Mouse (Mus musculus): ENCODE measurements around the gene Otud3. TPM values are rescaled to one million over a fixed set of nuclear protein-coding genes. Genes with fewer than 3 reads are reported as not detected.
A peak's percentile ranks its signal among the peaks of the same experiment; 100 is the strongest.

Otud3 gene
- polyA plus RNA-seq, 2 experiments: 0.94 to 1.5 TPM

DNA sequence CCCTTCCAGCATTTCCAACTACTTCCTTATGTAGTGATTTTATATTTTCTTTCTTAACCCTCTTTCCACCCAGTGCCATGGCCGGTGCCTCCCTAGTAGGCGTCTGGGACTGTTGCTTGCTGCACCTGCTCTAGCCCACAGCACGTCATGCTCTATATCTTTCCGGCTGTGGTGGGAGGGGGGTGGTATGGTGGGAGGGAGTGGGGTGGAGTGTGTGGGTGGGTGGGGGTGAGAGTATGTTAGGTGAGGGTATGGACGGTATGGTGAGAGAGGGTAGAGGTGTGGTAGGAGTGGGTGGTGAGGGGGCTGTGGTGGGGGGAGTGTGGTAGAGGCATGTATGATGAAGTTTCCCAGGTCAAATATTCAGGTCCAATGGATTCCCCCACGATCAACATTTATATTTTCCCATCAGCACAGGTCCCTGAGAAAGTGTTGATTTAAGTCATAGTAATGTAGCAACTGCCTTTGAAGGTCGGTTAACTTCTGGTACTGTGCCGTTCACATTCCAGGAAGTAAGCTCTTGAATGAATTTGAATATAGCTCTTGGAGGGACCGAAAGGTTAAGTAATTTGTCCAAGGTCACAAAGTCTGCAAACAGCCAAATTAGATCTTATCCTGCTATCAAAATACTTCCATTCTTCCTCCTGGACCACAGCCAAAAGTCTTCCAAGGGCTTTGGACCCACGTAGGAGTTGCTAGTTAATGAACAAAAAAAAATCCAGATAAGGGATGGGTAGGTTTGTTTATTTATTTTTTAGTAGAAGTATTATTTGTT, 24.9 kb upstream of the Otud3 start:
- no peaks in the 10 kb centered on the region for H3K9me3 ChIP-seq (ENCODE audit: control insufficient read depth, low read length)
- TF ChIP-seq EP300 (IDR thresholded peaks at IDR 0.05; ENCODE audit: low read depth) (no peak), CTCF (IDR thresholded peaks at IDR 0.05; ENCODE audit: low read depth) (no peak)
- no peak overlapping the region for H3K9ac ChIP-seq (replicated peaks)
- no peak overlapping the region for H3K27ac ChIP-seq
- H3K4me2 ChIP-seq (ENCODE audit: low read depth): no peak overlapping the region
- H3K4me1 ChIP-seq (replicated peaks; ENCODE audit: control insufficient read depth in 2 of 2, insufficient read depth in 2 of 2, low read length in 1 of 2): 0 out of 4 replicates have a peak, but pooled peaks cover 0 to 3% of the 10 kb centered on the region in 2 experiments
- DNase-seq (ENCODE audit: low read depth in 3 of 3, low spot score in 3 of 3): no peak
- WGBS (ENCODE audit: insufficient replicate concordance): 44% methylated on average over 10 of the region's 10 CpGs
- H3K27me3 ChIP-seq (ENCODE audit: control insufficient read depth, insufficient read depth, low read length): no peaks in the 10 kb centered on the region
- no peak for ATAC-seq (ENCODE audit: insufficient read depth)
- no peak overlapping the region for H3K4me3 ChIP-seq (ENCODE audit: insufficient read depth in 1 of 2, low read depth in 2 of 2, low read length in 2 of 2)
- H3K36me3 ChIP-seq (replicated peaks; ENCODE audit: control insufficient read depth, insufficient read depth, low read depth): no peaks in the 10 kb centered on the region

DNA sequence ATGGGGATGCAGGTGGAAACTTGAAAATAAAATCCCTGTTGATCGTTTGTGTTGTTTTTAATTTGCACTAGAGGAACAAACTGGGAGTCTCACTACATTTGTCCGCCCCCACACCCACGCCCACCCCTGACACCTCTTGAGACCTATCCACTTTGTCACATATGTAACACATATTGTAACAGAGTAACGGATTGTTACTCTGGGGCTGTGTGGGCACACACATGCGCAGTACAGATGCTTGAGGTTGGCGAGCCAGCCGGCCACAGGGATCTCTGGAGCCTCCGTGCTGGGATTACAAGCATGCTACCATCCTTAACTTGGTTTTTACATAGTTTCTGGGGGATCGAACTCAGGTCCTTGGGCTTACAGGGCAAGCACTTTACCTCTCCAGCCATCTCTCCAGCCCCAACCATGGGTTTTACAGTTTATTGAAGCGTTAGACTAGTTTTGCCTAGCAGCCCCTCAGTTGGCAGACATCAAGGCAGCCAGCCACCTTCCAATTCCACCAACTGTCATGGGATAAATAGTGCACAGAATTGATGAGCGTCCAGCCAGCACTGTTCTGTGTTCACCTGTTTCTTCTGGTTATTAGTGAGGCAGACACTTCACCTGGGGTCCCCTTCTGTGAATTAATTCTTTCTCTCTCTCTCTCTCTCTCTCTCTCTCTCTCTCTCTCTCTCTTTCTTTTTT, 20.9 kb upstream of the Otud3 start:
- 67% methylated on average over 11 of the region's 11 CpGs for WGBS (ENCODE audit: insufficient replicate concordance)

DNA sequence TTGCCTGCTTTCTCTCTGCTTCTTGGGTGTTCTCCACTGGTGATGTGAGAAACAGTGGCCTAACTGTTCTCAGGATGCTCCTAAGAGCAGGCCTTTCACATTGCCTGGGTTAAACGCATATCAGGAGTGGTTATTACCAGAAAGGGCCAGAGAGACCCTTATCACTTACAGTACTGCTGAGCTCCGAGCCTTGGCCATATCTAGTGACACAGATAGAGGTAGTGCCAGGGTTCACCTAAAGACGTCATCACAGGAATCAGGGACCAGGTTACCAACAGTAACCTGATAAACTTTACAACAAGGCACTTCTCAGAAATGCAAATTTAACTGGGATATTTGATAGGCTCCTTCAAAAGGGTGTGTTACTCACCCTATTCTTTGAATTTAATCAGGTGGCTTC, 20.1 kb upstream of the Otud3 start:
- 22% methylated on average over 3 of the region's 3 CpGs for WGBS (ENCODE audit: insufficient replicate concordance)
- H3K36me3 ChIP-seq (replicated peaks; ENCODE audit: control insufficient read depth, insufficient read depth, low read depth): no peaks in the 10 kb centered on the region
- no peaks in the 10 kb centered on the region for H3K27me3 ChIP-seq (ENCODE audit: control insufficient read depth, insufficient read depth, low read length)
- ATAC-seq (ENCODE audit: insufficient read depth) (0 out of 2 replicates have a peak, but pooled peaks have one; percentile 31), DNase-seq (ENCODE audit: low read depth in 3 of 3, low spot score in 3 of 3) (no peak)
- H3K4me3 ChIP-seq (ENCODE audit: insufficient read depth in 1 of 2, low read depth in 2 of 2, low read length in 2 of 2): no peak overlapping the region
- H3K4me1 ChIP-seq (replicated peaks; ENCODE audit: control insufficient read depth in 2 of 2, insufficient read depth in 2 of 2, low read length in 1 of 2): no peaks in the 10 kb centered on the region
- no peak overlapping the region for H3K27ac ChIP-seq
- H3K4me2 ChIP-seq (ENCODE audit: low read depth): no peak overlapping the region
- no peak for TF ChIP-seq CTCF (IDR thresholded peaks at IDR 0.05; ENCODE audit: low read depth)
- no peak for TF ChIP-seq EP300 (IDR thresholded peaks at IDR 0.05; ENCODE audit: low read depth)
- no peak overlapping the region for H3K9ac ChIP-seq (replicated peaks)
- no peaks in the 10 kb centered on the region for H3K9me3 ChIP-seq (ENCODE audit: control insufficient read depth, low read length)

More for the DNA sequence above, 20.9 kb upstream of the Otud3 start:
- H3K36me3 ChIP-seq (replicated peaks; ENCODE audit: control insufficient read depth, insufficient read depth, low read depth): no peaks in the 10 kb centered on the region
- ATAC-seq (ENCODE audit: insufficient read depth): no peak
- no peak overlapping the region for H3K9ac ChIP-seq (replicated peaks)
- TF ChIP-seq EP300 (IDR thresholded peaks at IDR 0.05; ENCODE audit: low read depth): no peak
- no peaks in the 10 kb centered on the region for H3K9me3 ChIP-seq (ENCODE audit: control insufficient read depth, low read length)
- no peak for DNase-seq (ENCODE audit: low read depth in 3 of 3, low spot score in 3 of 3)
- no peaks in the 10 kb centered on the region for H3K4me1 ChIP-seq (replicated peaks; ENCODE audit: control insufficient read depth in 2 of 2, insufficient read depth in 2 of 2, low read length in 1 of 2)
- H3K4me2 ChIP-seq (ENCODE audit: low read depth): no peak overlapping the region
- H3K27ac ChIP-seq: no peak overlapping the region
- H3K27me3 ChIP-seq (ENCODE audit: control insufficient read depth, insufficient read depth, low read length): no peaks in the 10 kb centered on the region
- H3K4me3 ChIP-seq (ENCODE audit: insufficient read depth in 1 of 2, low read depth in 2 of 2, low read length in 2 of 2): no peak overlapping the region

DNA sequence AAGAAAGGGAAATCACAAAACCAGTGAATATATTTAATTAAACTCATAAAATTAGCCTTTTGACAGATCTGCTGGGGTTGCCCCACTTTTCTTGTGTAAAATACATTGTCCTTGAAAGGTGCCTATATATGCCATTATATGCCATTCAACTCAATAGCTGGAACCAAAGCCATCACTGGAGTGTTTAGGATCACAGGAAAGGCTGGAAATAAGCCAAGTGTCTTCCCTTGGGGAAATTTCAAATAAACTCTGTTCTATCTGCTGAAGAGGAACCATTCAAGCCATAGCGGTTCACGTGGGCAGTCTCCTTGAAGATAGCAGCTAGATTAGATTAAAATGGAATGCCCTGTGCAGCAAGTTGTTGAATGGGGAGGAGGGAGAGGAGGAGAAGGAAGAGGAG, 11.8 kb upstream of the Otud3 start:
- DNase-seq (ENCODE audit: low read depth in 3 of 3, low spot score in 3 of 3): no peak
- Histone ChIP-seq H3K27ac (no peak overlapping the region), H3K4me1 (replicated peaks; ENCODE audit: control insufficient read depth in 2 of 2, insufficient read depth in 2 of 2, low read length in 1 of 2) (no peaks in the 10 kb centered on the region), H3K9ac (replicated peaks) (no peak overlapping the region), H3K27me3 (ENCODE audit: control insufficient read depth, insufficient read depth, low read length) (no peaks in the 10 kb centered on the region), H3K4me3 (ENCODE audit: insufficient read depth in 1 of 2, low read depth in 2 of 2, low read length in 2 of 2) (no peak overlapping the region), H3K9me3 (ENCODE audit: control insufficient read depth, low read length) (no peaks in the 10 kb centered on the region), H3K4me2 (ENCODE audit: low read depth) (no peak overlapping the region), H3K36me3 (replicated peaks; ENCODE audit: control insufficient read depth, insufficient read depth, low read depth) (no peaks in the 10 kb centered on the region)
- ATAC-seq (ENCODE audit: insufficient read depth): no peak
- WGBS (ENCODE audit: insufficient replicate concordance): 43% methylated on average over 2 of the region's 2 CpGs
- TF ChIP-seq CTCF (IDR thresholded peaks at IDR 0.05; ENCODE audit: low read depth): no peak
- TF ChIP-seq EP300 (IDR thresholded peaks at IDR 0.05; ENCODE audit: low read depth): no peak

DNA sequence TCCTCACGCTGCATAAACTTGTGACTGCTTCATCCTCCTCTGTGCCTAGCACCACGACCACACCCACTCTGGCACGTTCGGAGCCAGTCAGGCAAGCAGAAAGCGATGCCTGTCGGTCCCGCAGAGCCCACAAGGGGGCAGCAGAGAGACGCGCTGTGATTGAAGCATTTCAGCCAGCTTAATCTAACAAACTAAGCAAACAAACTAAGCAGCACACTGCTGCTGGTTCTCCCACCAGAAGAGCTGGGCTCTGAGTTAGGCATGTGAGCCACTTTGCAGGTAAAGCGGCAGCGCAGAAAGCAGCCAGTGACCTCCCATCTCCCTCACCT, 8.3 kb upstream of the Otud3 start:
- ATAC-seq (ENCODE audit: insufficient read depth): peak; percentile 51; the same call in 1 of the 2 replicates
- no peak overlapping the region for H3K4me2 ChIP-seq (ENCODE audit: low read depth)
- 2% methylated on average over 11 of the region's 11 CpGs for WGBS (ENCODE audit: insufficient replicate concordance)

More for the DNA sequence above, 8.3 kb upstream of the Otud3 start:
- TF ChIP-seq CTCF (IDR thresholded peaks at IDR 0.05; ENCODE audit: low read depth) (peak; percentile 99), EP300 (IDR thresholded peaks at IDR 0.05; ENCODE audit: low read depth) (no peak)
- no peak overlapping the region for H3K4me3 ChIP-seq (ENCODE audit: insufficient read depth in 1 of 2, low read depth in 2 of 2, low read length in 2 of 2)
- no peak overlapping the region for H3K27ac ChIP-seq
- H3K27me3 ChIP-seq (ENCODE audit: control insufficient read depth, insufficient read depth, low read length): no peaks in the 10 kb centered on the region
- no peaks in the 10 kb centered on the region for H3K36me3 ChIP-seq (replicated peaks; ENCODE audit: control insufficient read depth, insufficient read depth, low read depth)
- no peaks in the 10 kb centered on the region for H3K4me1 ChIP-seq (replicated peaks; ENCODE audit: control insufficient read depth in 2 of 2, insufficient read depth in 2 of 2, low read length in 1 of 2)
- DNase-seq (ENCODE audit: low read depth in 3 of 3, low spot score in 3 of 3): peak; percentile 51 to 66 (median 64)
- H3K9me3 ChIP-seq (ENCODE audit: control insufficient read depth, low read length): no peaks in the 10 kb centered on the region
- H3K9ac ChIP-seq (replicated peaks): no peak overlapping the region

Data from liver, embryonic 14.5 days (tissue).